Mouse (Mus musculus) MEL (cell line): ENCODE data around the gene Slu7. TPM values are rescaled to one million over a fixed set of nuclear protein-coding genes. Genes with fewer than 3 reads are reported as not detected.

Experiments used
- DNase-seq: peaks from one replicate; pipeline ENCODE4 v3.0.0; 2011; ENCODE audit warnings: low read depth, low spot score
- H3K27ac ChIP-seq: 2 replicates; pipeline ENCODE4 v1.5.1; 2012; ENCODE audit warnings: low read depth, mild to moderate bottlenecking, control low read depth, low read length, moderate library complexity; ENCODE audit not compliant: control insufficient read depth
- H3K27me3 ChIP-seq, 2 experiments: fragments of 150-350 bp in 1 of 2; sonication (generic) in 1 of 2; 2 replicates each; pipeline ENCODE4 v1.6.1; 2012; ENCODE audit warnings: low read length in 2 of 2, mild to moderate bottlenecking in 2 of 2, improper control_type of control experiment in 1 of 2, moderate library complexity in 1 of 2; ENCODE audit not compliant: insufficient read depth in 2 of 2, control insufficient read depth in 1 of 2
- H3K36me3 ChIP-seq, 2 experiments: 2 replicates each; pipeline ENCODE4 v1.6.1; 2012 to 2014; ENCODE audit warnings: low read length in 2 of 2, improper control_type of control experiment in 1 of 2, inconsistent platforms in 1 of 2, mild to moderate bottlenecking in 1 of 2; ENCODE audit not compliant: insufficient read depth in 2 of 2, control insufficient read depth in 1 of 2
- H3K4me1 ChIP-seq, 2 experiments: fragments of 150-350 bp in 1 of 2; sonication (generic) in 1 of 2; 2 replicates each; pipeline ENCODE4 v1.6.1; 2012; ENCODE audit warnings: low read length in 2 of 2, improper control_type of control experiment in 1 of 2, mild to moderate bottlenecking in 1 of 2; ENCODE audit not compliant: insufficient read depth in 2 of 2, control insufficient read depth in 1 of 2
- H3K4me3 ChIP-seq, 2 experiments: fragments of 150-350 bp in 1 of 2; sonication (generic) in 1 of 2; 2 replicates each; pipeline ENCODE4 v1.5.1; 2012; ENCODE audit warnings: low read depth in 2 of 2, low read length in 2 of 2, mild to moderate bottlenecking in 2 of 2, moderate library complexity in 2 of 2, control low read depth in 1 of 2, improper control_type of control experiment in 1 of 2; ENCODE audit not compliant: control insufficient read depth in 1 of 2, insufficient read depth in 1 of 2
- H3K79me2 ChIP-seq: 2 replicates; pipeline ENCODE4 v1.6.1; 2012; ENCODE audit warnings: mild to moderate bottlenecking, low read length, moderate library complexity; ENCODE audit not compliant: control insufficient read depth, poor library complexity, insufficient read depth
- H3K9ac ChIP-seq: 2 replicates; pipeline ENCODE4 v1.6.1; 2012; ENCODE audit warnings: low read depth, mild to moderate bottlenecking, control low read depth, low read length, moderate library complexity; ENCODE audit not compliant: control insufficient read depth, poor library complexity, severe bottlenecking
- H3K9me3 ChIP-seq: fragments of 150-350 bp; sonication (generic); replicated peaks from 2 replicates; pipeline ENCODE4 v1.6.1; 2012; ENCODE audit warnings: mild to moderate bottlenecking, low read length, improper control_type of control experiment, moderate library complexity; ENCODE audit not compliant: insufficient read depth
- CHD2 ChIP-seq: IDR thresholded peaks from 2 replicates; pipeline ENCODE4 v1.6.1; 2011; ENCODE audit warnings: low read length, improper control_type of control experiment
- CTCF ChIP-seq, 3 experiments: IDR thresholded peaks in 2 of 3; conservative IDR thresholded peaks in 1 of 3; 2 replicates each; pipeline ENCODE4 v1.5.1; 2011 to 2012; ENCODE audit warnings: low read length in 3 of 3, low read depth in 2 of 3, mild to moderate bottlenecking in 2 of 3, improper control_type of control experiment in 1 of 3, inconsistent platforms in 1 of 3, mixed read lengths in 1 of 3, moderate library complexity in 1 of 3; ENCODE audit not compliant: control insufficient read depth in 1 of 3, insufficient read depth in 1 of 3, poor library complexity in 1 of 3, severe bottlenecking in 1 of 3
- ELF1 ChIP-seq: IDR thresholded peaks from 2 replicates; pipeline ENCODE4 v1.6.1; 2014; ENCODE audit warnings: low read depth, mild to moderate bottlenecking, inconsistent platforms, low read length, improper control_type of control experiment, moderate library complexity
- EP300 ChIP-seq, 2 experiments: IDR thresholded peaks; 2 replicates each; pipeline ENCODE4 v1.6.1; 2011; ENCODE audit warnings: improper control_type of control experiment in 2 of 2, low read length in 2 of 2, low read depth in 1 of 2, mild to moderate bottlenecking in 1 of 2
- ETS1 ChIP-seq: IDR thresholded peaks from 2 replicates; pipeline ENCODE4 v1.6.1; 2012; ENCODE audit warnings: low read depth, mild to moderate bottlenecking, inconsistent platforms, low read length, improper control_type of control experiment, moderate library complexity
- GABPA ChIP-seq: IDR thresholded peaks from 2 replicates; pipeline ENCODE4 v1.6.1; 2012; ENCODE audit warnings: low read depth, mild to moderate bottlenecking, inconsistent platforms, low read length, improper control_type of control experiment, moderate library complexity
- GATA1 ChIP-seq: IDR thresholded peaks from 2 replicates; pipeline ENCODE4 v1.6.1; 2011; ENCODE audit warnings: low read depth, low read length, improper control_type of control experiment
- HCFC1 ChIP-seq: IDR thresholded peaks from 2 replicates; pipeline ENCODE4 v1.6.1; 2012; ENCODE audit warnings: low read depth, mild to moderate bottlenecking, inconsistent platforms, low read length, improper control_type of control experiment, moderate library complexity
- JUND ChIP-seq: IDR thresholded peaks from 2 replicates; pipeline ENCODE4 v1.6.1; 2011; ENCODE audit warnings: low read depth, mild to moderate bottlenecking, improper control_type of control experiment, low read length
- MAX ChIP-seq: IDR thresholded peaks from 2 replicates; pipeline ENCODE4 v1.6.1; 2011; ENCODE audit warnings: low read length, improper control_type of control experiment
- MAZ ChIP-seq: IDR thresholded peaks from 2 replicates; pipeline ENCODE4 v1.6.1; 2012; ENCODE audit warnings: low read depth, mild to moderate bottlenecking, inconsistent platforms, low read length, improper control_type of control experiment
- MXI1 ChIP-seq: IDR thresholded peaks from 2 replicates; pipeline ENCODE4 v1.6.1; 2011; ENCODE audit warnings: mild to moderate bottlenecking, low read depth, low read length, improper control_type of control experiment
- MYC ChIP-seq: IDR thresholded peaks from 2 replicates; pipeline ENCODE4 v1.6.1; 2011; ENCODE audit warnings: low read depth, mild to moderate bottlenecking, low read length, improper control_type of control experiment, moderate library complexity
- POLR2AphosphoS2 ChIP-seq: IDR thresholded peaks from 2 replicates; pipeline ENCODE4 v1.6.1; 2011; ENCODE audit warnings: low read length, improper control_type of control experiment
- RCOR1 ChIP-seq: IDR thresholded peaks from 2 replicates; pipeline ENCODE4 v1.6.1; 2012; ENCODE audit warnings: low read depth, mild to moderate bottlenecking, inconsistent platforms, low read length, improper control_type of control experiment
- SIN3A ChIP-seq: IDR thresholded peaks from 2 replicates; pipeline ENCODE4 v1.6.1; 2012; ENCODE audit warnings: low read length, improper control_type of control experiment, inconsistent platforms
- TBP ChIP-seq: IDR thresholded peaks from 2 replicates; pipeline ENCODE4 v1.8.0; 2011; ENCODE audit warnings: low read depth, low read length, improper control_type of control experiment
- TCF12 ChIP-seq: IDR thresholded peaks from 2 replicates; pipeline ENCODE4 v1.6.1; 2014; ENCODE audit warnings: low read depth, mild to moderate bottlenecking, inconsistent platforms, low read length, improper control_type of control experiment, moderate library complexity
- USF1 ChIP-seq: IDR thresholded peaks from 2 replicates; pipeline ENCODE4 v1.6.1; 2014; ENCODE audit warnings: low read depth, mild to moderate bottlenecking, inconsistent platforms, low read length, improper control_type of control experiment, moderate library complexity
- USF2 ChIP-seq, 2 experiments: IDR thresholded peaks; 2 replicates each; pipeline ENCODE4 v1.6.1; 2011 to 2012; ENCODE audit warnings: improper control_type of control experiment in 2 of 2, low read length in 2 of 2, borderline replicate concordance in 1 of 2, inconsistent platforms in 1 of 2, low read depth in 1 of 2, mild to moderate bottlenecking in 1 of 2; ENCODE audit not compliant: insufficient read depth in 1 of 2
- ZKSCAN1 ChIP-seq: IDR thresholded peaks from 2 replicates; pipeline ENCODE4 v1.6.1; 2012; ENCODE audit warnings: low read depth, mild to moderate bottlenecking, inconsistent platforms, low read length, improper control_type of control experiment, moderate library complexity
- ZNF384 ChIP-seq: IDR thresholded peaks from 2 replicates; pipeline ENCODE4 v1.6.1; 2012; ENCODE audit warnings: low read depth, mild to moderate bottlenecking, inconsistent platforms, low read length, improper control_type of control experiment
- polyA plus RNA-seq, 2 experiments: library from polyadenylated mRNA; stranded (reverse) in 1 of 2; unstranded in 1 of 2; fragments of >175 nt in 1 of 2; fragments of >200 nt in 1 of 2; gene quantifications; 2 replicates each; pipeline versions ENCODE4 v1.2.1 to v1.2.4; 2012; ENCODE audit warnings: low replicate concordance in 2 of 2, low read depth in 1 of 2; ENCODE audit not compliant: insufficient read length in 2 of 2, insufficient read depth in 1 of 2, missing spikeins in 1 of 2
- total RNA-seq: library from RNA; depleted of rRNA; stranded (reverse); fragments of 300-350 nt; gene quantifications from 2 replicates; pipeline ENCODE4 v1.2.3, GENCODE M21; 2012

Gene Slu7
- total and polyA plus RNA-seq, 3 experiments = 41.6 to 149 (median 46.0) TPM

DNA sequence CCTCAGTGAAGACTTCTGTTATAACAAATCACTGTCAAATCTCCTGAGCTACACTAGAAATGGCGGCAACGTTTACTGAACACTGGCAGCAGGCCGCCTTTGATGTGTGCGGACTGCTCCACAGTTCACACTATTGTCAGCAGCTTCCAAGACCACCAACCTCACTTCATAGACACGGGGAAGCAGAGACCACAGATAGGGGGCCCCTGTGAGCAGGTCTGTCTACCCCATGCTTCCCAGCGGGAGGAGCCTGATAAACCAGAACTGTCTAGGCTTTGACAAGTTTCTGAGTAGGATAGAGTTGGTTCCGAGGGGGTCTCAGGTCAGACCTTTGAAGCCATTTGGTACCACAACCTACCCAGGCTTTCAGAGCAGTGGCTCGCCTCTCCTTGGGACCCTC lies 61.5 kb downstream of the Slu7 start:
- peaks cover 2 to 12% of the 10 kb centered on the region in 2 experiments for H3K4me1 ChIP-seq
- H3K36me3 ChIP-seq = peaks cover 0 to 7% of the 10 kb centered on the region in 2 experiments; a peak in 2 of 4 replicates
- H3K9me3 ChIP-seq = no peaks in the 10 kb centered on the region
- TF ChIP-seq CTCF (IDR thresholded peaks at IDR 0.05 in 2 of 3, conservative IDR thresholded peaks at IDR 0.05 in 1 of 3; ENCODE audit: control insufficient read depth in 1 of 3, insufficient read depth in 1 of 3, low read depth in 2 of 3, low read length in 3 of 3, poor library complexity in 1 of 3, severe bottlenecking in 1 of 3) (peak in 2 of 3 experiments; percentile 38 to 39; a peak in 4 of 6 replicates), HCFC1 (no peak)
- TF ChIP-seq, all 39 proteins: peak for 1
- 0 out of 4 replicates have a peak overlapping the region, but pooled peaks have one; percentile 3 to 30 for H3K4me3 ChIP-seq
- DNase-seq = peak; percentile 47
- 0 out of 4 replicates have a peak, but pooled peaks cover 0 to 1% of the 10 kb centered on the region in 2 experiments for H3K27me3 ChIP-seq
- peak overlapping the region; percentile 7; the same call in 1 of the 2 replicates for H3K9ac ChIP-seq
- peak overlapping the region; percentile 10; the same call in 1 of the 2 replicates for H3K27ac ChIP-seq
- no peaks in the 10 kb centered on the region for H3K79me2 ChIP-seq

DNA sequence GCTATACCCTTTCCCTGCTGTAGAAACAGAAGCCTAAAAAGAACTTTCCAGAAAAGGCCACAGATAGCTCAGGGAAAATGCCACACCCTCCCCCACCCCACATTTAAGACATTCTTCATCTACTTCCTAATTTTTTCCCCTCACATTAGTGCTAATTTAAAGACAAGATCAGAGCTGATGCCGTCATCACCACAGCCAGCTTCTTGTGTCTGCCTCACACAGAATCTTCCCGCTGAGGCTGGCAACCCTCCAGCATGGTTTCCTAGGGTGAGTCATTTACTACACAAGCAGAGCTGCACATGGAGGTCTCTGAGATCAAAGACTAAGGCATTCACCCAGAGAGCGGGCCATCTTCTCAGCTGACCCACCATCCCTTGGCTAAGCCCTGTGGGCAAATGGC lies 62.0 kb downstream of the Slu7 start:
- H3K4me3 ChIP-seq = 0 out of 4 replicates have a peak overlapping the region, but pooled peaks have one; percentile 3 to 30
- H3K36me3 ChIP-seq = peaks cover 0 to 7% of the 10 kb centered on the region in 2 experiments; a peak in 2 of 4 replicates
- no peak overlapping the region; the same call in 1 of the 2 replicates for H3K9ac ChIP-seq
- H3K4me1 ChIP-seq = peaks cover 2 to 12% of the 10 kb centered on the region in 2 experiments
- no peaks in the 10 kb centered on the region for H3K9me3 ChIP-seq
- H3K27me3 ChIP-seq = no peaks in the 10 kb centered on the region
- H3K79me2 ChIP-seq = no peaks in the 10 kb centered on the region
- TF ChIP-seq MAX (peak; percentile 53; the same call in 1 of the 2 replicates), ETS1 (peak; percentile 93), USF2 (IDR thresholded peaks at IDR 0.05; ENCODE audit: borderline replicate concordance in 1 of 2, insufficient read depth in 1 of 2, low read depth in 1 of 2, low read length in 2 of 2) (no peak), ELF1 (no peak; the same call in 1 of the 2 replicates), HCFC1 (0 out of 2 replicates have a peak, but pooled peaks have one; percentile 26), JUND (peak; percentile 93), USF1 (no peak), GATA1 (peak; percentile 31; the same call in 1 of the 2 replicates), TCF12 (peak; percentile 13; the same call in 1 of the 2 replicates), SIN3A (peak; percentile 80), TBP (no peak), MYC (peak; percentile 64), POLR2AphosphoS2 (no peak), ZNF384 (peak; percentile 30; the same call in 1 of the 2 replicates), RCOR1 (peak; percentile 62), EP300 (IDR thresholded peaks at IDR 0.05; ENCODE audit: low read depth in 1 of 2, low read length in 2 of 2) (peak; percentile 55 to 62), ZKSCAN1 (0 out of 2 replicates have a peak, but pooled peaks have one; percentile 29), CHD2 (peak; percentile 47), MXI1 (peak; percentile 60; the same call in 1 of the 2 replicates), GABPA (no peak), MAZ (peak; percentile 27; the same call in 1 of the 2 replicates)
- peak; percentile 97 for DNase-seq
- peak overlapping the region; percentile 10; the same call in 1 of the 2 replicates for H3K27ac ChIP-seq
